Mouse (Mus musculus) lung, postnatal 0 days (tissue): ENCODE data around the gene Mas1. TPM values are rescaled to one million over a fixed set of nuclear protein-coding genes. Genes with fewer than 3 reads are reported as not detected.

ENCODE experiments used
- ATAC-seq: fragments of 200-750 bp; cut with Nextera tagmentation; 2 replicates; pipeline ENCODE4 v1.8.0; 2017; ENCODE audit warnings: moderate library complexity
- DNase-seq: peaks from one replicate; pipeline ENCODE4 v3.0.0-alpha.2; 2016; ENCODE audit warnings: low spot score
- H3K27ac ChIP-seq: fragments of 300-500 bp; sonication (generic); 2 replicates; pipeline ENCODE4 v1.5.1; 2014; ENCODE audit warnings: antibody characterized with exemption, mild to moderate bottlenecking, low read length, mixed read lengths
- H3K27me3 ChIP-seq: fragments of 300-500 bp; sonication (generic); replicated peaks from 2 replicates; pipeline ENCODE4 v1.6.1; 2014; ENCODE audit warnings: low read length, mixed read lengths; ENCODE audit not compliant: insufficient read depth
- H3K36me3 ChIP-seq: fragments of 300-500 bp; sonication (generic); 2 replicates; pipeline ENCODE4 v1.6.1; 2014; ENCODE audit warnings: low read length, mixed read lengths; ENCODE audit not compliant: insufficient read depth
- H3K4me1 ChIP-seq: fragments of 300-500 bp; sonication (generic); 2 replicates; pipeline ENCODE4 v1.6.1; 2014; ENCODE audit warnings: antibody characterized with exemption, low read depth, low read length, mixed read lengths; ENCODE audit not compliant: insufficient read depth
- H3K4me2 ChIP-seq: fragments of 300-500 bp; sonication (generic); replicated peaks from 2 replicates; pipeline ENCODE4 v1.6.1; 2014; ENCODE audit warnings: low read depth, mild to moderate bottlenecking, low read length, moderate library complexity, mixed read lengths
- H3K4me3 ChIP-seq: fragments of 300-500 bp; sonication (generic); 2 replicates; pipeline ENCODE4 v1.5.1; 2014; ENCODE audit warnings: low read depth, low read length
- H3K9ac ChIP-seq: fragments of 300-500 bp; sonication (generic); replicated peaks from 2 replicates; pipeline ENCODE4 v1.6.1; 2014; ENCODE audit warnings: low read depth, mild to moderate bottlenecking
- H3K9me3 ChIP-seq: fragments of 300-500 bp; sonication (generic); 2 replicates; pipeline ENCODE4 v1.6.1; 2016; ENCODE audit warnings: low read length, mixed read lengths
- CTCF ChIP-seq: IDR thresholded peaks from 2 replicates; pipeline ENCODE4 v1.5.1; 2016; ENCODE audit warnings: antibody characterized with exemption, mild to moderate bottlenecking
- EP300 ChIP-seq: IDR thresholded peaks from 2 replicates; pipeline ENCODE4 v1.6.1; 2016; ENCODE audit warnings: antibody characterized with exemption, mild to moderate bottlenecking, control low read depth
- WGBS: fragments of 180-500 bp; shearing (Covaris S2); extraction: QIAGEN DNeasy Blood & Tissue Kit; methylation state at CpG from one replicate; pipeline ENCODE4 v1.1.7; 2014; 5-methylcytosine and 5-hydroxymethylcytosine counted together
- polyA plus RNA-seq: library from polyadenylated mRNA; unstranded; fragments of >200 nt; fragmentation: Nextera tagmentation; extraction: Ambion mirVana; gene quantifications from 2 replicates; pipeline ENCODE4 v1.2.1, GENCODE M21; 2015

Gene Mas1
- polyA plus RNA-seq, 1 experiment from 2014 or later: 0.14 TPM

DNA sequence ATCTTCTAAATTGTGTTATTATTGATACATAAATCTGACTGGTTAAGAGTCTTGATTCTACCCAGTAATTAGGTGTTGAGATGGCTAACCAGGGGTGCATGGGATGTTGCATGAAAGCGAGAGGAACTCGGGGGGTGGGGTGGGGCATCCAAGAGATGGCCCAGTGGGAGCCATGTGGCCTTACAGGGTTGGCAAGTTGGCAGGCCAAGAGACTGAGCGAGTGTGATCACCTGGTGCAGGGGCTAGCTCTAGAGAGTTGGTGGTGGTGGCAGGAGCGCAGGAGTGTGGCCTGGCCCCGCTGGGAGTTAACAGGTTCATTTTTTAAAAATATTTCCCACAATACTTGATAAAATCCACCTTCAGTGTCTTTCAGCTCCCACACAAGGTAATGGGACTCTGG lies 29.7 kb upstream of the Mas1 start:
- Histone ChIP-seq H3K9ac (no peak overlapping the region), H3K36me3 (no peaks in the 10 kb centered on the region), H3K9me3 (no peaks in the 10 kb centered on the region), H3K4me2 (no peak overlapping the region), H3K27ac (no peak overlapping the region), H3K4me3 (no peak overlapping the region), H3K27me3 (no peaks in the 10 kb centered on the region), H3K4me1 (no peaks in the 10 kb centered on the region)
- TF ChIP-seq EP300 (no peak), CTCF (no peak)
- DNase-seq: no peak
- ATAC-seq: no peak
- 84% methylated on average over 5 of the region's 5 CpGs for WGBS

DNA sequence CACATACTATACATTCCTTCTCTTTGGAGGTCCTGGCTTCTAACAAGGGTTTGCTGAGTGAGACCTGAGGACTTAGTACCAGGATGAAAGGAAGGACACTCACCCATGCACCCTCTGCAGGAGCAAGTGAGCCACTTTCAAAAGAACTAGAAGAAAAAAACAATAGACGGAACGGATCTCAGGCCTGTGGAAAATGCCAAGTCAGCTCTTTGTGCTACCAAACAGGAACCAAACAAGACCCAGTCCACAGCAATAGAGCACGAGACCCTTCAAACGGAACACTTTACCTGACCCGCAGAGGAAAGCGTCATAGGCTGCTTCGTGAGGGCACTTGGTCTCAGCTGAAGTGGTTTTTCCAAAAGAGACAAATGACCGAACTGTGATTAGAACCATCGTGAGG lies 24.1 kb upstream of the Mas1 start:
- H3K4me1 ChIP-seq: no peaks in the 10 kb centered on the region
- no peak overlapping the region for H3K9ac ChIP-seq
- ATAC-seq (no peak), DNase-seq (no peak)
- no peak overlapping the region for H3K4me3 ChIP-seq
- no peaks in the 10 kb centered on the region for H3K9me3 ChIP-seq
- H3K36me3 ChIP-seq: no peaks in the 10 kb centered on the region
- TF ChIP-seq EP300: no peak
- no peak for TF ChIP-seq CTCF
- no peak overlapping the region for H3K27ac ChIP-seq
- 82% methylated on average over 9 of the region's 9 CpGs for WGBS
- H3K4me2 ChIP-seq: no peak overlapping the region
- no peaks in the 10 kb centered on the region for H3K27me3 ChIP-seq

DNA sequence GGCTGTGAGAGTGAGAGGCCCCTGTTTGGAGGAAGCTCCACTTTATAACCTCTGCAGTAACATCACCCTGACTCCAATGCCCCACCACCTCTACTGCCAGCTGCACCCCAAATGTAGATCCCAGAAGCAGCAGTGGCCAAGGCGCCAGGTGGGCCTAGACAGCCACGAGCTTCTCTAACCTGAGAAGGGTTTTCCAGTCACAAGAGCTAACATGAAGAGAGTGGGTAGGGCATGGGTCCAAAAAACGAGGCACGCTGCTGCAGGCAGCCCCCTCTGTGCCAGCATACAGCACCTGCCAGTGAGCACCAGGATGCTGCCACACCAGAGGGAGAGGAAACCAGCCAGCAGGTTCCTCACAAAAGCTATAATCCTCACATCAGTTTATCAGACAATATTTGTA lies 23.1 kb upstream of the Mas1 start:
- Histone ChIP-seq H3K27ac (no peak overlapping the region), H3K4me1 (no peaks in the 10 kb centered on the region), H3K4me3 (no peak overlapping the region), H3K9me3 (no peaks in the 10 kb centered on the region), H3K27me3 (no peaks in the 10 kb centered on the region), H3K9ac (no peak overlapping the region), H3K4me2 (no peak overlapping the region), H3K36me3 (no peaks in the 10 kb centered on the region)
- ATAC-seq: no peak
- DNase-seq: no peak
- WGBS: 72% methylated on average over 4 of the region's 4 CpGs
- no peak for TF ChIP-seq EP300
- no peak for TF ChIP-seq CTCF

DNA sequence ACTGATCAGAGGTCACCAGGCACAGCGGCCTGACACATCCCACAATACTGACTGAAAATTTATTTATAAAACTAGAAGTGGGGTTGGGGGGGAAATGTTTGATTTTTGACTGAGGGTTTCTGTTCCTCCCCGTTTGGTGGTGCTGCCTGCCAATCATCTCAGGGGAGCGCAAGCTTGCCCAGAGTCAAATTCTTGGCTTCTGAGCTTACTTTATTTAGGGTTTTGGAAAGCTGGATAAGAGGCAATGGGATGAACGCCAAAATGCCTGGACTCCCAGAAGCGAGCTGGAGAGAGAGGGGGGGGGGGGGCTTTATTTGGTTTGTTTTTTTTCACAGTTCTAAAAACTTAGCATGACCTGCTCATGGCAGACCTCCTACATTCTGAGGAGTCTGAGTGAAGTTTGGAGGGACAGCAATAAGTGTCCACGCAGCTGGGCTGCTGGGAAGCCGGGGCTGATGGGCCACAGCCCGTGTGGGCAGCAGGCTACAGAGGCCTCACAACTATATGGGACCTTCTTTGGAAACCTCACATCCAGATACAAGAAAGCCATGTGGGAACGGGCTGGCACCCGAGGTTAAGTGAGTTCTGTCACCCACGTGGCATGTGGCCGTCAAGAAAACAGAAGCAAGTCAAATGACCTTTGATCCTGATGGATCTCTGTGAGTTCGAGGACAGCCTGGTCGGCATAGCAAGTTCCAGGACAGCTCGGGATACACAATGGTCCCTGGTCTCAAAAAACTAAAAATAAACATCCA lies 19.3 kb upstream of the Mas1 start:
- peak; percentile 43 for DNase-seq
- peak; percentile 38 for ATAC-seq
- Histone ChIP-seq H3K9ac (no peak overlapping the region), H3K4me2 (no peak overlapping the region), H3K27me3 (no peaks in the 10 kb centered on the region), H3K9me3 (no peaks in the 10 kb centered on the region), H3K4me1 (no peaks in the 10 kb centered on the region), H3K36me3 (no peaks in the 10 kb centered on the region), H3K4me3 (no peak overlapping the region), H3K27ac (no peak overlapping the region)
- 47% methylated on average over 15 of the region's 15 CpGs for WGBS
- TF ChIP-seq CTCF (no peak), EP300 (no peak)

DNA sequence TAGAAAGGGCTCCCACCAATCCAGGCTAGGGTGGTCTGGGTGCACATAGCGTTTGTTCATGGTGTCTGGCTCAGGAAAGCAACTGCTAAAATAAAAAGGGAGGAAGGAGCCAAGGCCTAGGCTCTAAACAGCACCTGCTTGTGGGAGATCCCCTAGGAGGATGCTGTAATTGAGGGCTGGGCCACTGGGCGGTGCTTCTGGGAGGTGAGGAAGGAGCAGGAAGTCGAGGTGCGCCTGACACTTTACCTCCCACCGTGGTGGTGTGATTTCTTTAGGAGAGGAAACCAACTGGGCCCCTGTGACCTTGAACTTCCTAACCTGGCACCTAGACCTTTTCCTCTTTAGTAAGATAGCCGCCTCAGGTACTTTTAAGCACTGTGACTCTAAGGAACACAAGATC lies 18.7 kb upstream of the Mas1 start:
- Histone ChIP-seq H3K4me3 (no peak overlapping the region), H3K4me2 (no peak overlapping the region), H3K27me3 (no peaks in the 10 kb centered on the region), H3K36me3 (no peaks in the 10 kb centered on the region), H3K9me3 (no peaks in the 10 kb centered on the region), H3K9ac (no peak overlapping the region), H3K27ac (no peak overlapping the region), H3K4me1 (no peaks in the 10 kb centered on the region)
- 41% methylated on average over 6 of the region's 6 CpGs for WGBS
- DNase-seq (peak; percentile 11), ATAC-seq (0 out of 2 replicates have a peak, but pooled peaks have one; percentile 50)
- TF ChIP-seq CTCF (peak; percentile 7; the same call in 1 of the 2 replicates), EP300 (no peak)

DNA sequence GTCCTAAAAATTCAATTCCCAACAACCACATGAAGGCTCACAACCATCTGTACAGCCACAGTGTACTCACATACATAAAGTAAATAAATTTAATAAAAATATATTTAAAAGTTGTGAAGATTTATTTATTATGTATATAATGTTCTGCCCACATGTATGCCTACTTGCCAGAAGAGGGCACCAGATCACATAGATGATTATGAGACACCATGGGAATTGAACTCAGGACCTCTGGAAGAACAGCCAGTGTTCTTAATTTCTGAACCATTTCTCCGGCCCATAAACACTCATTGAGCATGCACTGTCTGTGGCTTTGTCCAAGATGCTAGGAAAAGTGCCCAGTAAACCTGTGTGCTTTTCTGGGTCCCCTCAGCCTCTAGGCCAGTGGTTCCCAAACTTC lies 13.3 kb upstream of the Mas1 start:
- no peak overlapping the region for H3K9ac ChIP-seq
- 93% methylated on average over 1 of the region's 1 CpGs for whole genome bisulfite sequencing
- DNase-seq (no peak), ATAC-seq (no peak)
- H3K36me3 ChIP-seq: no peaks in the 10 kb centered on the region
- TF ChIP-seq EP300: no peak
- peak; percentile 28 for TF ChIP-seq CTCF
- H3K4me3 ChIP-seq: no peak overlapping the region
- no peaks in the 10 kb centered on the region for H3K27me3 ChIP-seq
- H3K27ac ChIP-seq: no peak overlapping the region
- no peaks in the 10 kb centered on the region for H3K9me3 ChIP-seq
- H3K4me2 ChIP-seq: no peak overlapping the region
- H3K4me1 ChIP-seq: no peaks in the 10 kb centered on the region

DNA sequence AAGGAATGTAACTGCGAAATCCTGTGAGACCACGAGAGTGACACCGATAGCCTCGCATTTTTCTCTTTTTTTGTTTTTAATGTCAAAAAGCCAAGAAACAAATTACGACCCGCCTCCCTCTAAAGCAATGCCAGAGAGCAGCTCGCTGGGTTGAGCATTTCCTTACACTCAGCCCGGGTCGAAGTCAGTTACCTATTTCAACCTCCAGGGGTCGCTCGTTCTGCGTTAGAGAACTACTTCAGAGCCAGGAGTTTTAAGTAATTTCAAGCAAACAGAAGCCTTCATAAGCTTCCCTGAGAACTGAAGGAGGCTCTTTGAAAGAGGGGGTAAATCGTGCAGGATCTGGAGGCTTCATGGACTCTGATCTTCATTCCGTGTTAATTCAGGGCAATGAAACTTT lies 12.2 kb upstream of the Mas1 start:
- no peak overlapping the region for H3K27ac ChIP-seq
- WGBS: 3% methylated on average over 14 of the region's 14 CpGs
- H3K27me3 ChIP-seq: no peaks in the 10 kb centered on the region
- TF ChIP-seq EP300: no peak
- TF ChIP-seq CTCF: peak; percentile 89
- DNase-seq (peak; percentile 93), ATAC-seq (peak; percentile 85)
- H3K9me3 ChIP-seq: no peaks in the 10 kb centered on the region
- no peaks in the 10 kb centered on the region for H3K4me1 ChIP-seq
- H3K36me3 ChIP-seq: no peaks in the 10 kb centered on the region
- H3K9ac ChIP-seq: no peak overlapping the region
- peak overlapping the region; percentile 44 for H3K4me2 ChIP-seq
- no peak overlapping the region for H3K4me3 ChIP-seq
